Mouse (Mus musculus) midbrain, embryonic 13.5 days (tissue): ENCODE results near the gene Dhps. TPM values are rescaled to one million over a fixed set of nuclear protein-coding genes. Genes with fewer than 3 reads are reported as not detected.
A peak's percentile ranks its signal among the peaks of the same experiment; 100 is the strongest.

Experiments used
- ATAC-seq: fragments of 200-750 bp; cut with Nextera tagmentation; 2 replicates; pipeline ENCODE4 v1.8.0; 2017; ENCODE audit warnings: mild to moderate bottlenecking, moderate TSS enrichment, moderate library complexity
- H3K27ac ChIP-seq: fragments of 300-500 bp; sonication (generic); 2 replicates; pipeline ENCODE4 v1.5.1; 2015; ENCODE audit warnings: inconsistent platforms, mild to moderate bottlenecking, moderate library complexity
- H3K27me3 ChIP-seq: fragments of 300-500 bp; sonication (generic); 2 replicates; pipeline ENCODE4 v1.6.1; 2015; ENCODE audit warnings: mild to moderate bottlenecking, inconsistent platforms
- H3K36me3 ChIP-seq: fragments of 300-500 bp; sonication (generic); 2 replicates; pipeline ENCODE4 v1.6.1; 2015; ENCODE audit warnings: mild to moderate bottlenecking, inconsistent platforms
- H3K4me1 ChIP-seq: fragments of 300-500 bp; sonication (generic); replicated peaks from 2 replicates; pipeline ENCODE4 v1.6.1; 2015; ENCODE audit warnings: inconsistent platforms
- H3K4me2 ChIP-seq: fragments of 300-500 bp; sonication (generic); replicated peaks from 2 replicates; pipeline ENCODE4 v1.6.1; 2015; ENCODE audit warnings: moderate library complexity, mild to moderate bottlenecking, inconsistent platforms
- H3K4me3 ChIP-seq: fragments of 300-500 bp; sonication (generic); replicated peaks from 2 replicates; pipeline ENCODE4 v1.5.1; 2015; ENCODE audit warnings: mild to moderate bottlenecking, inconsistent platforms
- H3K9ac ChIP-seq: fragments of 300-500 bp; sonication (generic); replicated peaks from 2 replicates; pipeline ENCODE4 v1.6.1; 2015; ENCODE audit warnings: mild to moderate bottlenecking, inconsistent platforms
- H3K9me3 ChIP-seq: fragments of 300-500 bp; sonication (generic); 2 replicates; pipeline ENCODE4 v1.6.1; 2016; ENCODE audit warnings: mild to moderate bottlenecking, inconsistent platforms
- WGBS: fragments of 180-500 bp; shearing (Covaris S2); methylation state at CpG from one replicate; pipeline ENCODE4 v1.1.7; 2015; 5-methylcytosine and 5-hydroxymethylcytosine counted together
- polyA plus RNA-seq: library from polyadenylated mRNA; unstranded; fragments of >200 nt; fragmentation: Nextera tagmentation; extraction: Ambion mirVana; gene quantifications from 2 replicates; pipeline ENCODE4 v1.2.1, GENCODE M21; 2015

Dhps gene
- polyA plus RNA-seq, result 90.0 and 93.2 TPM in 2 replicates

GRCm38 (mm10) chr8:85071514-85072281 lies at the start of gene Dhps:
Gene Dhps, plus strand, starts transcription at chr8:85071757.
- ATAC-seq, result peak; percentile 89

GRCm38 (mm10) chr8:85023846-85024245 lies 47.7 kb upstream of the Dhps start:
- Histone ChIP-seq H3K36me3 (peaks cover 49% of the 10 kb centered on the region), H3K4me3 (peak overlapping the region; percentile 94), H3K4me2 (peak overlapping the region; percentile 92), H3K27me3 (no peaks in the 10 kb centered on the region), H3K9ac (no peak overlapping the region), H3K4me1 (peaks cover 37% of the 10 kb centered on the region), H3K27ac (no peak overlapping the region), H3K9me3 (no peaks in the 10 kb centered on the region)
- 96% methylated on average over 3 of the region's 3 CpGs for WGBS
- no peak for ATAC-seq

More at GRCm38 (mm10) chr8:85071514-85072281, at the start of gene Dhps:
- Histone ChIP-seq H3K4me2 (peak within 1 kb of the TSS; percentile 68), H3K4me1 (peaks cover 17% of the 10 kb centered on the region), H3K9me3 (no peaks in the 10 kb centered on the region), H3K27me3 (no peaks in the 10 kb centered on the region), H3K36me3 (peaks cover 62% of the 10 kb centered on the region), H3K4me3 (peak within 1 kb of the TSS; percentile 78), H3K27ac (peak within 1 kb of the TSS; percentile 93), H3K9ac (peak within 1 kb of the TSS; percentile 80)
- WGBS, result under 1% methylated on average over 67 of the region's 68 CpGs

GRCm38 (mm10) chr8:85025098-85025932 lies 46.2 kb upstream of the Dhps start, which contains the start of gene Asna1:
Gene Asna1, minus strand, starts transcription at chr8:85025281.
- H3K4me3 ChIP-seq, result peak within 1 kb of the TSS; percentile 94
- no peaks in the 10 kb centered on the region for H3K27me3 ChIP-seq
- peaks cover 45% of the 10 kb centered on the region for H3K36me3 ChIP-seq
- 7% methylated on average over 30 of the region's 30 CpGs for WGBS
- ATAC-seq, result peak; percentile 87
- no peaks in the 10 kb centered on the region for H3K9me3 ChIP-seq
- H3K27ac ChIP-seq, result peak within 1 kb of the TSS; percentile 89
- H3K4me2 ChIP-seq, result peak within 1 kb of the TSS; percentile 92
- peak within 1 kb of the TSS; percentile 85 for H3K9ac ChIP-seq
- H3K4me1 ChIP-seq, result peaks cover 43% of the 10 kb centered on the region

- peak; percentile 75 for ATAC-seq
- Histone ChIP-seq H3K9me3 (no peaks in the 10 kb centered on the region), H3K27ac (peak within 1 kb of the TSS; percentile 89), H3K4me1 (peaks cover 40% of the 10 kb centered on the region), H3K4me2 (peak within 1 kb of the TSS; percentile 92), H3K4me3 (peak within 1 kb of the TSS; percentile 99), H3K9ac (peak within 1 kb of the TSS; percentile 99), H3K27me3 (no peaks in the 10 kb centered on the region), H3K36me3 (peaks cover 43% of the 10 kb centered on the region)
- under 1% methylated on average over 74 of the region's 75 CpGs for WGBS
Measured at GRCm38 (mm10) chr8:85026670-85027515, 44.7 kb upstream of the Dhps start, which contains the start of gene Trir. Gene Trir, plus strand, starts transcription at chr8:85026823.

GRCm38 (mm10) chr8:85027516-85027855 lies 44.1 kb upstream of the Dhps start:
- Histone ChIP-seq H3K4me1 (peaks cover 40% of the 10 kb centered on the region), H3K27me3 (no peaks in the 10 kb centered on the region), H3K9me3 (no peaks in the 10 kb centered on the region), H3K9ac (peak overlapping the region; percentile 99), H3K27ac (peak overlapping the region; percentile 89), H3K36me3 (peaks cover 43% of the 10 kb centered on the region), H3K4me2 (peak overlapping the region; percentile 92), H3K4me3 (peak overlapping the region; percentile 99)
- no peak for ATAC-seq
- WGBS, result 1% methylated on average over 13 of the region's 13 CpGs

GRCm38 (mm10) chr8:85027922-85028321 lies 43.6 kb upstream of the Dhps start:
- Histone ChIP-seq H3K36me3 (peaks cover 44% of the 10 kb centered on the region), H3K4me2 (peak overlapping the region; percentile 92), H3K4me3 (peak overlapping the region; percentile 99), H3K9ac (peak overlapping the region; percentile 99), H3K9me3 (no peaks in the 10 kb centered on the region), H3K4me1 (peaks cover 40% of the 10 kb centered on the region), H3K27me3 (no peaks in the 10 kb centered on the region), H3K27ac (no peak overlapping the region)
- ATAC-seq, result no peak
- 27% methylated on average over 2 of the region's 2 CpGs for WGBS

- Histone ChIP-seq H3K27me3 (no peaks in the 10 kb centered on the region), H3K27ac (no peak overlapping the region), H3K4me2 (peak overlapping the region; percentile 92), H3K4me1 (peaks cover 32% of the 10 kb centered on the region), H3K9ac (peak overlapping the region; percentile 99), H3K36me3 (peaks cover 40% of the 10 kb centered on the region), H3K9me3 (no peaks in the 10 kb centered on the region), H3K4me3 (peak overlapping the region; percentile 99; the same call in 1 of the 2 replicates)
- 91% methylated on average over 14 of the region's 14 CpGs for WGBS
- ATAC-seq, result no peak
Measured at GRCm38 (mm10) chr8:85029271-85029670, 42.3 kb upstream of the Dhps start.

- 92% methylated on average over 4 of the region's 4 CpGs for WGBS
- no peak overlapping the region for H3K9ac ChIP-seq
Measured at GRCm38 (mm10) chr8:85032622-85033311, 38.8 kb upstream of the Dhps start.

GRCm38 (mm10) chr8:85033867-85034266 lies 37.7 kb upstream of the Dhps start:
- ATAC-seq, result no peak
- H3K4me3 ChIP-seq, result no peak overlapping the region
- no peak overlapping the region for H3K4me2 ChIP-seq
- WGBS, result 70% methylated on average over 1 of the region's 1 CpGs
- no peaks in the 10 kb centered on the region for H3K27me3 ChIP-seq
- no peaks in the 10 kb centered on the region for H3K9me3 ChIP-seq
- H3K9ac ChIP-seq, result no peak overlapping the region
- peaks cover 34% of the 10 kb centered on the region for H3K4me1 ChIP-seq
- peaks cover 40% of the 10 kb centered on the region for H3K36me3 ChIP-seq
- H3K27ac ChIP-seq, result no peak overlapping the region

More at GRCm38 (mm10) chr8:85032622-85033311, 38.8 kb upstream of the Dhps start:
- no peaks in the 10 kb centered on the region for H3K9me3 ChIP-seq
- no peak overlapping the region for H3K27ac ChIP-seq
- H3K36me3 ChIP-seq, result peaks cover 40% of the 10 kb centered on the region
- ATAC-seq, result no peak
- no peaks in the 10 kb centered on the region for H3K27me3 ChIP-seq
- H3K4me2 ChIP-seq, result no peak overlapping the region
- H3K4me3 ChIP-seq, result no peak overlapping the region
- H3K4me1 ChIP-seq, result peaks cover 34% of the 10 kb centered on the region

GRCm38 (mm10) chr8:85034764-85035163 lies 36.8 kb upstream of the Dhps start:
- Histone ChIP-seq H3K27ac (no peak overlapping the region), H3K36me3 (peaks cover 35% of the 10 kb centered on the region), H3K27me3 (no peaks in the 10 kb centered on the region), H3K4me3 (peak overlapping the region; percentile 83), H3K9me3 (no peaks in the 10 kb centered on the region), H3K9ac (no peak overlapping the region), H3K4me1 (peaks cover 36% of the 10 kb centered on the region), H3K4me2 (peak overlapping the region; percentile 80)
- 3% methylated on average over 13 of the region's 13 CpGs for WGBS
- no peak for ATAC-seq
